In genomic region chr17:27765066-27765465, GRCm38 (mm10) we compare ENCODE assay signal across 21 mouse cellular contexts. TPM values are rescaled to one million over a fixed set of nuclear protein-coding genes. Genes with fewer than 3 reads are reported as not detected.
"Had no signal": no experiment of that assay in that cellular context is flagged by ENCODE, and none has a peak within 500 bp of the region (broad histone marks: within the 10 kb centered on the region; RNA-seq: fewer than 3 reads in every experiment).

No protein-coding gene starts in this region.

- H3K4me3 ChIP-seq: liver, embryonic 15.5 days; lung, embryonic 15.5 days; midbrain, embryonic 10.5 days; midbrain, embryonic 12.5 days; myocyte; neural tube, embryonic 13.5 days; neural tube, embryonic 15.5 days; stomach, embryonic 15.5 days had no signal

- H3K9me3 ChIP-seq: liver, embryonic 15.5 days; lung, embryonic 15.5 days; neural tube, embryonic 13.5 days; neural tube, embryonic 15.5 days; stomach, embryonic 15.5 days had no signal

- H3K4me1 ChIP-seq: lung, embryonic 15.5 days had no signal

- H3K27me3 ChIP-seq: liver, embryonic 15.5 days; lung, embryonic 15.5 days; midbrain, embryonic 12.5 days; neural tube, embryonic 13.5 days; neural tube, embryonic 15.5 days; stomach, embryonic 15.5 days had no signal

- ATAC-seq: liver, postnatal 0 days; lung, postnatal 0 days; midbrain, embryonic 16.5 days had no signal

- DNase-seq: liver, postnatal 0 days; lung, adult 2 months; lung, postnatal 14 days; lung, postnatal 36 days; midbrain, embryonic 14.5 days; right cerebral cortex, postnatal 14 days; thymus, adult 2 months; thymus, postnatal 25 days had no signal

- H3K27ac ChIP-seq: liver, embryonic 15.5 days; lung, embryonic 15.5 days; midbrain, embryonic 10.5 days; midbrain, embryonic 12.5 days; neural tube, embryonic 13.5 days; neural tube, embryonic 15.5 days; stomach, embryonic 15.5 days; stomach, postnatal 0 days had no signal

RNA-seq across cellular contexts. Expression of gene Spdef, which starts 36.3 kb away (rescaled TPM):
- total RNA-seq: megakaryocyte-erythroid progenitor cell, adult 5-6 weeks had no signal
- polyA plus RNA-seq: liver, embryonic 15.5 days; liver, postnatal 0 days; neural tube, embryonic 11.5 days had no signal
